Mouse (Mus musculus): ENCODE measurements around the gene Mitd1. TPM values are rescaled to one million over a fixed set of nuclear protein-coding genes. Genes with fewer than 3 reads are reported as not detected.
A peak's percentile ranks its signal among the peaks of the same experiment; 100 is the strongest.

Gene Mitd1
- total and polyA plus RNA-seq, 3 experiments: 20.9 to 23.0 TPM; not detected in 1

- Histone ChIP-seq H3K27ac (ENCODE audit: control insufficient read depth, low read depth, low read length) (peak within 1 kb of the TSS; percentile 89), H3K79me2 (ENCODE audit: control insufficient read depth, insufficient read depth, low read length, poor library complexity) (no peaks in the 10 kb centered on the region; the same call in 1 of the 2 replicates), H3K36me3 (ENCODE audit: control insufficient read depth in 1 of 2, insufficient read depth in 2 of 2, low read length in 2 of 2) (peaks cover 0 to 13% of the 10 kb centered on the region in 2 experiments; a peak in 2 of 4 replicates), H3K27me3 (ENCODE audit: control insufficient read depth in 1 of 2, insufficient read depth in 2 of 2, low read length in 2 of 2) (no peaks in the 10 kb centered on the region), H3K9ac (ENCODE audit: control insufficient read depth, low read depth, low read length, poor library complexity, severe bottlenecking) (peak within 1 kb of the TSS; percentile 78), H3K9me3 (replicated peaks; ENCODE audit: insufficient read depth, low read length) (no peaks in the 10 kb centered on the region), H3K4me3 (ENCODE audit: control insufficient read depth in 1 of 2, insufficient read depth in 1 of 2, low read depth in 2 of 2, low read length in 2 of 2) (peak within 1 kb of the TSS; percentile 81 to 82), H3K4me1 (ENCODE audit: control insufficient read depth in 1 of 2, insufficient read depth in 2 of 2, low read length in 2 of 2) (peaks cover 2 to 13% of the 10 kb centered on the region in 2 experiments; a peak in 3 of 4 replicates)
- DNase-seq (ENCODE audit: low read depth, low spot score): no peak
- no peak for TF ChIP-seq MEF2A (IDR thresholded peaks at IDR 0.05; ENCODE audit: extremely low read depth, insufficient replicate concordance, low read depth, low read length, poor library complexity, severe bottlenecking)
- TF ChIP-seq ZC3H11A (IDR thresholded peaks at IDR 0.05; ENCODE audit: low read depth, low read length): no peak
- no peak for TF ChIP-seq CHD1 (IDR thresholded peaks at IDR 0.05; ENCODE audit: low read depth, low read length)
- TF ChIP-seq RAD21 (IDR thresholded peaks at IDR 0.05; ENCODE audit: low read depth, low read length): no peak
- TF ChIP-seq USF2 (IDR thresholded peaks at IDR 0.05; ENCODE audit: borderline replicate concordance in 1 of 2, insufficient read depth in 1 of 2, low read depth in 1 of 2, low read length in 2 of 2): no peak
- TF ChIP-seq CHD2 (IDR thresholded peaks at IDR 0.05; ENCODE audit: low read length): no peak
- TF ChIP-seq TAL1 (IDR thresholded peaks at IDR 0.05; ENCODE audit: low read length): no peak
These were observed 18.5 kb downstream of the Mitd1 start, which contains the start of gene Lipt1 for GRCm38 (mm10) chr1:37871704-37872103. Gene Lipt1, plus strand, starts transcription at chr1:37871738.

GRCm38 (mm10) chr1:37869362-37869761, 20.8 kb downstream of the Mitd1 start:
- peak overlapping the region in 1 of 2 experiments; percentile 53; a peak in 2 of 4 replicates for H3K4me3 ChIP-seq (ENCODE audit: control insufficient read depth in 1 of 2, insufficient read depth in 1 of 2, low read depth in 2 of 2, low read length in 2 of 2)
- H3K27me3 ChIP-seq (ENCODE audit: control insufficient read depth in 1 of 2, insufficient read depth in 2 of 2, low read length in 2 of 2): no peaks in the 10 kb centered on the region
- H3K4me1 ChIP-seq (ENCODE audit: control insufficient read depth in 1 of 2, insufficient read depth in 2 of 2, low read length in 2 of 2): peaks cover 5 to 15% of the 10 kb centered on the region in 2 experiments; a peak in 3 of 4 replicates
- peaks cover 0 to 16% of the 10 kb centered on the region in 2 experiments; a peak in 2 of 4 replicates for H3K36me3 ChIP-seq (ENCODE audit: control insufficient read depth in 1 of 2, insufficient read depth in 2 of 2, low read length in 2 of 2)
- no peaks in the 10 kb centered on the region for H3K9me3 ChIP-seq (replicated peaks; ENCODE audit: insufficient read depth, low read length)
- H3K79me2 ChIP-seq (ENCODE audit: control insufficient read depth, insufficient read depth, low read length, poor library complexity): peaks cover 2% of the 10 kb centered on the region; the same call in 1 of the 2 replicates
- H3K9ac ChIP-seq (ENCODE audit: control insufficient read depth, low read depth, low read length, poor library complexity, severe bottlenecking): no peak overlapping the region; the same call in 1 of the 2 replicates
- peak overlapping the region; percentile 73 for H3K27ac ChIP-seq (ENCODE audit: control insufficient read depth, low read depth, low read length)
- TF ChIP-seq ZKSCAN1 (IDR thresholded peaks at IDR 0.05; ENCODE audit: low read depth, low read length) (no peak), ZNF384 (IDR thresholded peaks at IDR 0.05; ENCODE audit: low read depth, low read length) (no peak), NRF1 (IDR thresholded peaks at IDR 0.05; ENCODE audit: insufficient read depth, low read depth, low read length, poor library complexity, severe bottlenecking) (no peak), EP300 (IDR thresholded peaks at IDR 0.05; ENCODE audit: low read depth in 1 of 2, low read length in 2 of 2) (peak; percentile 49 to 53; a peak in 3 of 4 replicates), SIN3A (IDR thresholded peaks at IDR 0.05; ENCODE audit: low read length) (no peak), MYC (IDR thresholded peaks at IDR 0.05; ENCODE audit: low read depth, low read length) (no peak), MAX (IDR thresholded peaks at IDR 0.05; ENCODE audit: low read length) (no peak), E2F4 (IDR thresholded peaks at IDR 0.05; ENCODE audit: borderline replicate concordance, low read depth, low read length) (no peak), GABPA (IDR thresholded peaks at IDR 0.05; ENCODE audit: low read depth, low read length) (no peak), ETS1 (IDR thresholded peaks at IDR 0.05; ENCODE audit: low read depth, low read length) (0 out of 2 replicates have a peak, but pooled peaks have one; percentile 11), TAL1 (IDR thresholded peaks at IDR 0.05; ENCODE audit: low read length) (peak; percentile 37; the same call in 1 of the 2 replicates), GATA1 (IDR thresholded peaks at IDR 0.05; ENCODE audit: low read depth, low read length) (peak; percentile 40; the same call in 1 of the 2 replicates), TCF12 (IDR thresholded peaks at IDR 0.05; ENCODE audit: low read depth, low read length) (peak; percentile 52; the same call in 1 of the 2 replicates), MXI1 (IDR thresholded peaks at IDR 0.05; ENCODE audit: low read depth, low read length) (no peak), CTCF (IDR thresholded peaks at IDR 0.05 in 2 of 3, conservative IDR thresholded peaks at IDR 0.05 in 1 of 3; ENCODE audit: control insufficient read depth in 1 of 3, insufficient read depth in 1 of 3, low read depth in 2 of 3, low read length in 3 of 3, poor library complexity in 1 of 3, severe bottlenecking in 1 of 3) (no peak)
- peak; percentile 46 for DNase-seq (ENCODE audit: low read depth, low spot score)

Data from MEL (cell line).